Mouse (Mus musculus) embryo, embryonic 11.5 days (tissue): ENCODE data around the gene Ctps.

Source experiments
- DNase-seq: peaks from one replicate; pipeline ENCODE4 v3.0.0-alpha.2; 2012; ENCODE audit warnings: low read depth, low spot score

Ctps gene

GRCm38 (mm10) chr4:120571070-120571464 is 991 bp upstream of the Ctps start:
- no peak for DNase-seq

GRCm38 (mm10) chr4:120570438-120571069 is 478 bp upstream of the Ctps start:
- DNase-seq: no peak

GRCm38 (mm10) chr4:120569025-120569424 is 1.1 kb downstream of the Ctps start:
- no peak for DNase-seq

GRCm38 (mm10) chr4:120568005-120568404 is 2.1 kb downstream of the Ctps start:
- no peak for DNase-seq

- no peak for DNase-seq
Measured at GRCm38 (mm10) chr4:120565726-120566125, 4.3 kb downstream of the Ctps start.

GRCm38 (mm10) chr4:120556592-120556991 is 13.5 kb downstream of the Ctps start:
- DNase-seq: no peak

- no peak for DNase-seq
Measured at GRCm38 (mm10) chr4:120544896-120545295, 25.2 kb downstream of the Ctps start.

- DNase-seq: no peak
Measured at GRCm38 (mm10) chr4:120538664-120539063, 31.4 kb downstream of the Ctps start.

GRCm38 (mm10) chr4:120531986-120532385 is 38.1 kb downstream of the Ctps start, which contains the start of gene Slfnl1:
Gene Slfnl1 (plus strand): TSS chr4:120532231.
- DNase-seq: no peak

- no peak for DNase-seq
Measured at GRCm38 (mm10) chr4:120528171-120528570, 41.9 kb downstream of the Ctps start.

- no peak for DNase-seq
Measured at GRCm38 (mm10) chr4:120523092-120523491, 47.0 kb downstream of the Ctps start.

- DNase-seq: no peak
Measured at GRCm38 (mm10) chr4:120522351-120522750, 47.7 kb downstream of the Ctps start.

GRCm38 (mm10) chr4:120521761-120522160 is 48.3 kb downstream of the Ctps start:
- no peak for DNase-seq

GRCm38 (mm10) chr4:120517335-120517734 is 52.7 kb downstream of the Ctps start:
- DNase-seq: no peak

- DNase-seq: no peak
Measured at GRCm38 (mm10) chr4:120516907-120517306, 53.2 kb downstream of the Ctps start.

GRCm38 (mm10) chr4:120516491-120516890 is 53.6 kb downstream of the Ctps start:
- DNase-seq: no peak

- no peak for DNase-seq
Measured at GRCm38 (mm10) chr4:120514366-120514765, 55.7 kb downstream of the Ctps start.

- DNase-seq: no peak
Measured at GRCm38 (mm10) chr4:120511203-120511602, 58.9 kb downstream of the Ctps start.

GRCm38 (mm10) chr4:120506955-120507354 is 63.1 kb downstream of the Ctps start:
- DNase-seq: no peak
